Mouse (Mus musculus) heart, adult 18-20 months (tissue): Measurements from ENCODE around the gene Pitx1. TPM values are rescaled to one million over a fixed set of nuclear protein-coding genes. Genes with fewer than 3 reads are reported as not detected.

Experiments
- DNase-seq, 2 experiments: peaks; one replicate each; pipeline ENCODE4 v3.0.0; 2021 to 2022; ENCODE audit warnings: mixed read lengths in 1 of 2
- long read RNA-seq, 2 experiments: library from polyadenylated mRNA; stranded (forward); transcript quantifications; one replicate each; pipeline ENCODE4 v2.0.0; 2021
- total RNA-seq, 2 experiments: library from RNA; stranded (reverse); gene quantifications; 2 replicates each; pipeline ENCODE4 v1.2.3; 2021

Pitx1 gene
- total RNA-seq: not detected
- long read RNA-seq, experiment 1: 0 reads
- long read RNA-seq, experiment 2: 0 reads

- no peak for DNase-seq
These were observed at the start of gene Pitx1 for GRCm38 (mm10) chr13:55836142-55836625. Gene Pitx1 (minus strand): TSS chr13:55836192.

GRCm38 (mm10) chr13:55881431-55882202 lies 45.6 kb upstream of the Pitx1 start:
- DNase-seq: peak; percentile 15 to 19

GRCm38 (mm10) chr13:55878353-55878752 lies 42.4 kb upstream of the Pitx1 start:
- no peak for DNase-seq

GRCm38 (mm10) chr13:55871410-55871809 lies 35.4 kb upstream of the Pitx1 start:
- no peak for DNase-seq

GRCm38 (mm10) chr13:55870001-55870400 lies 34.0 kb upstream of the Pitx1 start:
- no peak for DNase-seq

GRCm38 (mm10) chr13:55867540-55868103 lies 31.6 kb upstream of the Pitx1 start:
- no peak for DNase-seq

- no peak for DNase-seq
These were observed 24.5 kb upstream of the Pitx1 start for GRCm38 (mm10) chr13:55860483-55860882.

GRCm38 (mm10) chr13:55858463-55858862 lies 22.5 kb upstream of the Pitx1 start:
- no peak for DNase-seq

- peak in 1 of 2 experiments; percentile 39 for DNase-seq
These were observed 19.8 kb upstream of the Pitx1 start for GRCm38 (mm10) chr13:55855793-55856192.

GRCm38 (mm10) chr13:55852205-55852604 lies 16.2 kb upstream of the Pitx1 start:
- DNase-seq: no peak

- peak in 1 of 2 experiments; percentile 25 for DNase-seq
These were observed 14.7 kb upstream of the Pitx1 start for GRCm38 (mm10) chr13:55850726-55851125.

- no peak for DNase-seq
These were observed 12.7 kb upstream of the Pitx1 start for GRCm38 (mm10) chr13:55848604-55849190.

- no peak for DNase-seq
These were observed 11.8 kb upstream of the Pitx1 start for GRCm38 (mm10) chr13:55847805-55848204.

- DNase-seq: no peak
These were observed 7.7 kb upstream of the Pitx1 start for GRCm38 (mm10) chr13:55843700-55844099.

GRCm38 (mm10) chr13:55840223-55840622 lies 4.2 kb upstream of the Pitx1 start:
- no peak for DNase-seq

GRCm38 (mm10) chr13:55836786-55837780 lies 1.1 kb upstream of the Pitx1 start:
- no peak for DNase-seq

- no peak for DNase-seq
These were observed 369 bp downstream of the Pitx1 start for GRCm38 (mm10) chr13:55835548-55836097.

GRCm38 (mm10) chr13:55834667-55835066 lies 1.3 kb downstream of the Pitx1 start:
- no peak for DNase-seq

GRCm38 (mm10) chr13:55833921-55834320 lies 2.1 kb downstream of the Pitx1 start:
- DNase-seq: no peak

GRCm38 (mm10) chr13:55832602-55833001 lies 3.4 kb downstream of the Pitx1 start:
- DNase-seq: no peak

- no peak for DNase-seq
These were observed 4.3 kb downstream of the Pitx1 start for GRCm38 (mm10) chr13:55831722-55832160.
